Mouse (Mus musculus) midbrain, embryonic 13.5 days (tissue): ENCODE data around the gene Trim56. TPM values are rescaled to one million over a fixed set of nuclear protein-coding genes. Genes with fewer than 3 reads are reported as not detected.

ENCODE experiments used
- ATAC-seq: fragments of 200-750 bp; cut with Nextera tagmentation; 2 replicates; pipeline ENCODE4 v1.8.0; 2017; ENCODE audit warnings: mild to moderate bottlenecking, moderate TSS enrichment, moderate library complexity
- H3K27ac ChIP-seq: fragments of 300-500 bp; sonication (generic); 2 replicates; pipeline ENCODE4 v1.5.1; 2015; ENCODE audit warnings: inconsistent platforms, mild to moderate bottlenecking, moderate library complexity
- H3K27me3 ChIP-seq: fragments of 300-500 bp; sonication (generic); 2 replicates; pipeline ENCODE4 v1.6.1; 2015; ENCODE audit warnings: mild to moderate bottlenecking, inconsistent platforms
- H3K36me3 ChIP-seq: fragments of 300-500 bp; sonication (generic); 2 replicates; pipeline ENCODE4 v1.6.1; 2015; ENCODE audit warnings: mild to moderate bottlenecking, inconsistent platforms
- H3K4me1 ChIP-seq: fragments of 300-500 bp; sonication (generic); replicated peaks from 2 replicates; pipeline ENCODE4 v1.6.1; 2015; ENCODE audit warnings: inconsistent platforms
- H3K4me2 ChIP-seq: fragments of 300-500 bp; sonication (generic); replicated peaks from 2 replicates; pipeline ENCODE4 v1.6.1; 2015; ENCODE audit warnings: moderate library complexity, mild to moderate bottlenecking, inconsistent platforms
- H3K4me3 ChIP-seq: fragments of 300-500 bp; sonication (generic); replicated peaks from 2 replicates; pipeline ENCODE4 v1.5.1; 2015; ENCODE audit warnings: mild to moderate bottlenecking, inconsistent platforms
- H3K9ac ChIP-seq: fragments of 300-500 bp; sonication (generic); replicated peaks from 2 replicates; pipeline ENCODE4 v1.6.1; 2015; ENCODE audit warnings: mild to moderate bottlenecking, inconsistent platforms
- H3K9me3 ChIP-seq: fragments of 300-500 bp; sonication (generic); 2 replicates; pipeline ENCODE4 v1.6.1; 2016; ENCODE audit warnings: mild to moderate bottlenecking, inconsistent platforms
- WGBS: fragments of 180-500 bp; shearing (Covaris S2); methylation state at CpG from one replicate; pipeline ENCODE4 v1.1.7; 2015; 5-methylcytosine and 5-hydroxymethylcytosine counted together
- polyA plus RNA-seq: library from polyadenylated mRNA; unstranded; fragments of >200 nt; fragmentation: Nextera tagmentation; extraction: Ambion mirVana; gene quantifications from 2 replicates; pipeline ENCODE4 v1.2.1, GENCODE M21; 2015

Gene Trim56
- polyA plus RNA-seq, 1 experiment from 2014 or later, result 4.2 TPM

GRCm38 (mm10) chr5:137087410-137087809 is 28.6 kb downstream of the Trim56 start:
- H3K27me3 ChIP-seq, result no peaks in the 10 kb centered on the region
- H3K4me3 ChIP-seq, result no peak overlapping the region
- WGBS, result 93% methylated on average over 8 of the region's 8 CpGs
- H3K4me2 ChIP-seq, result no peak overlapping the region
- no peaks in the 10 kb centered on the region for H3K9me3 ChIP-seq
- no peak overlapping the region for H3K9ac ChIP-seq
- ATAC-seq, result no peak
- H3K4me1 ChIP-seq, result no peaks in the 10 kb centered on the region
- no peaks in the 10 kb centered on the region for H3K36me3 ChIP-seq
- no peak overlapping the region for H3K27ac ChIP-seq

GRCm38 (mm10) chr5:137085731-137086130 is 30.3 kb downstream of the Trim56 start:
- no peak for ATAC-seq
- Histone ChIP-seq H3K9ac (no peak overlapping the region), H3K9me3 (no peaks in the 10 kb centered on the region), H3K36me3 (no peaks in the 10 kb centered on the region), H3K4me2 (no peak overlapping the region), H3K27me3 (no peaks in the 10 kb centered on the region), H3K4me3 (no peak overlapping the region), H3K4me1 (no peaks in the 10 kb centered on the region), H3K27ac (no peak overlapping the region)
- 86% methylated on average over 3 of the region's 3 CpGs for WGBS

GRCm38 (mm10) chr5:137085021-137085420 is 31.0 kb downstream of the Trim56 start:
- 85% methylated on average over 6 of the region's 6 CpGs for WGBS
- Histone ChIP-seq H3K4me3 (no peak overlapping the region), H3K9ac (no peak overlapping the region), H3K27me3 (no peaks in the 10 kb centered on the region), H3K36me3 (no peaks in the 10 kb centered on the region), H3K27ac (no peak overlapping the region), H3K9me3 (no peaks in the 10 kb centered on the region), H3K4me2 (no peak overlapping the region), H3K4me1 (no peaks in the 10 kb centered on the region)
- no peak for ATAC-seq

GRCm38 (mm10) chr5:137083051-137083450 is 33.0 kb downstream of the Trim56 start:
- ATAC-seq, result no peak
- Histone ChIP-seq H3K27me3 (no peaks in the 10 kb centered on the region), H3K9me3 (no peaks in the 10 kb centered on the region), H3K27ac (no peak overlapping the region), H3K4me3 (no peak overlapping the region), H3K9ac (no peak overlapping the region), H3K36me3 (no peaks in the 10 kb centered on the region), H3K4me2 (no peak overlapping the region), H3K4me1 (no peaks in the 10 kb centered on the region)
- WGBS, result 86% methylated on average over 4 of the region's 4 CpGs

- Histone ChIP-seq H3K36me3 (no peaks in the 10 kb centered on the region), H3K4me1 (no peaks in the 10 kb centered on the region), H3K4me2 (no peak overlapping the region), H3K9ac (no peak overlapping the region), H3K27ac (no peak overlapping the region), H3K27me3 (no peaks in the 10 kb centered on the region), H3K9me3 (no peaks in the 10 kb centered on the region), H3K4me3 (no peak overlapping the region)
- 74% methylated on average over 5 of the region's 5 CpGs for WGBS
- ATAC-seq, result no peak
These were observed 36.2 kb downstream of the Trim56 start for GRCm38 (mm10) chr5:137079849-137080248.

- 78% methylated on average over 6 of the region's 6 CpGs for WGBS
- no peak overlapping the region for H3K4me3 ChIP-seq
- no peaks in the 10 kb centered on the region for H3K36me3 ChIP-seq
- peaks cover 5% of the 10 kb centered on the region; the same call in 1 of the 2 replicates for H3K4me1 ChIP-seq
- no peaks in the 10 kb centered on the region for H3K9me3 ChIP-seq
- no peak for ATAC-seq
- H3K9ac ChIP-seq, result no peak overlapping the region
- no peak overlapping the region for H3K27ac ChIP-seq
- no peak overlapping the region for H3K4me2 ChIP-seq
- H3K27me3 ChIP-seq, result no peaks in the 10 kb centered on the region
These were observed 37.4 kb downstream of the Trim56 start for GRCm38 (mm10) chr5:137078616-137079015.

GRCm38 (mm10) chr5:137078041-137078440 is 38.0 kb downstream of the Trim56 start:
- no peaks in the 10 kb centered on the region for H3K27me3 ChIP-seq
- no peaks in the 10 kb centered on the region for H3K9me3 ChIP-seq
- H3K36me3 ChIP-seq, result no peaks in the 10 kb centered on the region
- H3K4me3 ChIP-seq, result no peak overlapping the region
- H3K4me1 ChIP-seq, result peaks cover 5% of the 10 kb centered on the region; the same call in 1 of the 2 replicates
- H3K27ac ChIP-seq, result no peak overlapping the region
- no peak for ATAC-seq
- 89% methylated on average over 14 of the region's 14 CpGs for WGBS
- no peak overlapping the region for H3K4me2 ChIP-seq
- H3K9ac ChIP-seq, result no peak overlapping the region

GRCm38 (mm10) chr5:137077187-137077586 is 38.8 kb downstream of the Trim56 start:
- ATAC-seq, result no peak
- WGBS, result 91% methylated on average over 7 of the region's 7 CpGs
- no peak overlapping the region for H3K9ac ChIP-seq

GRCm38 (mm10) chr5:137076191-137076930 is 39.6 kb downstream of the Trim56 start:
- Histone ChIP-seq H3K27me3 (peaks cover 4% of the 10 kb centered on the region; the same call in 1 of the 2 replicates), H3K9ac (no peak overlapping the region), H3K9me3 (no peaks in the 10 kb centered on the region), H3K27ac (no peak overlapping the region), H3K36me3 (no peaks in the 10 kb centered on the region), H3K4me1 (peaks cover 17% of the 10 kb centered on the region; the same call in 1 of the 2 replicates), H3K4me3 (no peak overlapping the region), H3K4me2 (no peak overlapping the region)
- 49% methylated on average over 12 of the region's 12 CpGs for WGBS
- no peak for ATAC-seq

More at GRCm38 (mm10) chr5:137077187-137077586, 38.8 kb downstream of the Trim56 start:
- no peak overlapping the region for H3K4me3 ChIP-seq
- peaks cover 11% of the 10 kb centered on the region; the same call in 1 of the 2 replicates for H3K4me1 ChIP-seq
- no peak overlapping the region for H3K4me2 ChIP-seq
- no peaks in the 10 kb centered on the region for H3K36me3 ChIP-seq
- peaks cover 4% of the 10 kb centered on the region; the same call in 1 of the 2 replicates for H3K27me3 ChIP-seq
- H3K9me3 ChIP-seq, result no peaks in the 10 kb centered on the region
- H3K27ac ChIP-seq, result no peak overlapping the region

- Histone ChIP-seq H3K4me3 (no peak overlapping the region), H3K9me3 (no peaks in the 10 kb centered on the region), H3K4me1 (peaks cover 17% of the 10 kb centered on the region; the same call in 1 of the 2 replicates), H3K9ac (no peak overlapping the region), H3K27me3 (peaks cover 4% of the 10 kb centered on the region; the same call in 1 of the 2 replicates), H3K36me3 (no peaks in the 10 kb centered on the region), H3K4me2 (no peak overlapping the region), H3K27ac (no peak overlapping the region)
- ATAC-seq, result no peak
- WGBS, result 76% methylated on average over 6 of the region's 6 CpGs
These were observed 40.3 kb downstream of the Trim56 start for GRCm38 (mm10) chr5:137075726-137076125.

- no peaks in the 10 kb centered on the region for H3K9me3 ChIP-seq
- no peak overlapping the region for H3K9ac ChIP-seq
- H3K27me3 ChIP-seq, result peaks cover 4% of the 10 kb centered on the region
- H3K36me3 ChIP-seq, result no peaks in the 10 kb centered on the region
- H3K4me3 ChIP-seq, result no peak overlapping the region
- ATAC-seq, result no peak
- H3K4me1 ChIP-seq, result peaks cover 17% of the 10 kb centered on the region; the same call in 1 of the 2 replicates
- H3K27ac ChIP-seq, result no peak overlapping the region
- H3K4me2 ChIP-seq, result no peak overlapping the region
- WGBS, result 28% methylated on average over 6 of the region's 6 CpGs
These were observed 41.8 kb downstream of the Trim56 start for GRCm38 (mm10) chr5:137074191-137074651.

- WGBS, result 96% methylated on average over 8 of the region's 8 CpGs
- Histone ChIP-seq H3K27ac (no peak overlapping the region), H3K4me1 (peaks cover 17% of the 10 kb centered on the region; the same call in 1 of the 2 replicates), H3K9me3 (no peaks in the 10 kb centered on the region), H3K36me3 (no peaks in the 10 kb centered on the region), H3K9ac (no peak overlapping the region), H3K4me3 (no peak overlapping the region), H3K4me2 (no peak overlapping the region), H3K27me3 (peaks cover 4% of the 10 kb centered on the region)
- ATAC-seq, result no peak
These were observed 42.9 kb downstream of the Trim56 start for GRCm38 (mm10) chr5:137073141-137073540.
